ENCODE assay signal across 8 mouse cellular contexts in the genomic region with DNA sequence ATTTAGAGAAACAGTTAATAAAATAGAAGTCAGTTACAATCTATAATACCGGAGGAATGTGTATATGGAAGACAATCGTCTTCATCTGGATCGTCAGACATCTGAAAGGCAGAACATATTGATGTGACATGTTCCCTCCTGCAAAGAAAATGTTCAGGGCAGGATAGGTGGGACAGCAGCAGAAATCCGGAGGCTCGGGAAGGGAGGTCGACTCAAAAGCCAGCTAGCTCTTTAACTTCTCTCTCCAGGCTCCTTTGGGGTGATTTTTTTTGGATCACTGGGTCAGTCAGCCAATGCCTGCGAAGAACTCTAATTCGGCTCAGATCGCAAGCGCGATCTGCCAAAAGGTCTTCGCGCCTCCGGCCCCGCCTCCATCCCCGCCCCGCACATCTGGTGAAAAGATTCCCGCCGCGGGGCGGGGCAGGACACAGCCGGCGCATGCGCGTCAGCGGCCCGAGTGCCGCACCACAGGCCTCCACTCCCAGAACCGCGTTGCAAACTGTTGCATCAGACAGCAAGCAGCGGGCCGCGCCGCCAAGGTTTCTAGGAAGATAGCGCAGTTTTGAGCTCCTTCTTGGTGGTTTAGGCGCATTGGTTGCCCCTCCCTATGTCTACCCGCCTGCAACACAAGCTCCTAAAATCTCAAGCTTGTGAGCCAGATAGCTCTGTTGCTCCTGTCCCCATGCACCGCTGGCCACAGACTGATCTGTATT. TPM values are rescaled to one million over a fixed set of nuclear protein-coding genes. Genes with fewer than 3 reads are reported as not detected.
DNase-seq lines count a peak whose midpoint lies in the region; ATAC-seq lines count a peak whose summit lies in the region.

No protein-coding gene starts in this region.

- DNase-seq in MN1 (ENCODE audit: low spot score), result peak; percentile 98
- peak; percentile 83 for DNase-seq in cerebellum, adult 8-10 months
- peak; percentile 88 to 89 for DNase-seq in frontal cortex, postnatal 10 days (ENCODE audit: low spot score in 2 of 2)
- peak; percentile 82 to 86 for DNase-seq in layer of hippocampus, postnatal 14 days (ENCODE audit: low spot score in 2 of 2)
- DNase-seq in lung, postnatal 10 days, result peak; percentile 96
- DNase-seq in ovary, postnatal 36 days (ENCODE audit: low spot score), result peak; percentile 92
- peak; percentile 92 for DNase-seq in thymus, postnatal 14 days

- no peaks in the 10 kb centered on the region for H3K36me3 ChIP-seq in hindbrain, embryonic 12.5 days

- H3K9ac ChIP-seq in hindbrain, embryonic 12.5 days, result no peak overlapping the region

- H3K27ac ChIP-seq in hindbrain, embryonic 12.5 days, result peak overlapping the region; percentile 75

- WGBS in hindbrain, embryonic 12.5 days, result 4% methylated on average over 38 of the region's 38 CpGs

- peak overlapping the region; percentile 32 for H3K4me3 ChIP-seq in hindbrain, embryonic 12.5 days

- ATAC-seq in hindbrain, embryonic 12.5 days (ENCODE audit: low FRiP score), result peak; percentile 50

- H3K4me1 ChIP-seq in hindbrain, embryonic 12.5 days, result peaks cover 20% of the 10 kb centered on the region

- H3K9me3 ChIP-seq in hindbrain, embryonic 12.5 days (replicated peaks), result no peaks in the 10 kb centered on the region

- H3K4me2 ChIP-seq in hindbrain, embryonic 12.5 days (replicated peaks), result peak overlapping the region; percentile 67

- peaks cover 55% of the 10 kb centered on the region for H3K27me3 ChIP-seq in hindbrain, embryonic 12.5 days

RNA-seq across cellular contexts. Expression of gene Creb3l1, which starts 31.0 kb away (rescaled TPM):
- 2.1 and 2.9 TPM in 2 replicates for polyA plus RNA-seq in hindbrain, embryonic 12.5 days (2016; fragmentation: Nextera tagmentation; extraction: Ambion mirVana)
- total RNA-seq in layer of hippocampus, postnatal 14 days (2021), result 1 to 10 TPM; 5.9 to 8.0 TPM

RNA-seq across cellular contexts. Expression of gene Phf21a, which starts 37.7 kb away (rescaled TPM):
- 40.4 and 41.4 TPM in 2 replicates for polyA plus RNA-seq in hindbrain, embryonic 12.5 days (2016; fragmentation: Nextera tagmentation; extraction: Ambion mirVana)
- total RNA-seq in layer of hippocampus, postnatal 14 days (2021), result 10 to 100 TPM; 81.7 to 90.1 TPM

Comparison
In these comparisons a context has a peak if more than half of its experiments do, and no peak if none do; other contexts are left out.
1. Peak in every context shown above with its lines: DNase-seq, ATAC-seq, H3K4me3 ChIP-seq and H3K27ac ChIP-seq.